Mouse (Mus musculus): ENCODE results near the gene Sgta. TPM values are rescaled to one million over a fixed set of nuclear protein-coding genes. Genes with fewer than 3 reads are reported as not detected.
A peak's percentile ranks its signal among the peaks of the same experiment; 100 is the strongest.

Sgta gene
- total and polyA plus RNA-seq, 2 experiments: 43.9 to 146 TPM

GRCm38 (mm10) chr10:81036988-81037580 lies 22.9 kb downstream of the Sgta start, which contains the start of gene Slc39a3:
Gene Slc39a3, minus strand, starts transcription at chr10:81037426.
- Histone ChIP-seq H3K9ac (ENCODE audit: low read depth, low read length) (peak within 1 kb of the TSS; percentile 93), H3K27me3 (ENCODE audit: control insufficient read depth, insufficient read depth, low read length) (no peaks in the 10 kb centered on the region), H3K36me3 (ENCODE audit: control insufficient read depth, insufficient read depth, low read length) (no peaks in the 10 kb centered on the region), H3K4me1 (ENCODE audit: control insufficient read depth, insufficient read depth, low read length) (no peaks in the 10 kb centered on the region), H3K4me3 (ENCODE audit: insufficient read depth, low read depth, low read length) (peak within 1 kb of the TSS; percentile 95), H3K27ac (replicated peaks; ENCODE audit: insufficient read depth, low read depth, low read length) (no peak within 1 kb of the TSS), H3K79me2 (ENCODE audit: control insufficient read depth, insufficient read depth, low read length) (no peaks in the 10 kb centered on the region)
- under 1% methylated on average over 35 of the region's 35 CpGs for WGBS
- 0 out of 2 replicates have a peak, but pooled peaks have one; percentile 25 for TF ChIP-seq POLR2A (IDR thresholded peaks at IDR 0.05; ENCODE audit: extremely low read depth, insufficient read depth, low read length)
- TF ChIP-seq CTCF (IDR thresholded peaks at IDR 0.05; ENCODE audit: low read depth, low read length): no peak
- DNase-seq (ENCODE audit: extremely low read depth, low read depth, low spot score): peak; percentile 94

- no peak for TF ChIP-seq POLR2A (IDR thresholded peaks at IDR 0.05; ENCODE audit: extremely low read depth, insufficient read depth, low read length)
- 0 out of 2 replicates have a peak, but pooled peaks have one; percentile 17 for TF ChIP-seq CTCF (IDR thresholded peaks at IDR 0.05; ENCODE audit: low read depth, low read length)
- Histone ChIP-seq H3K36me3 (ENCODE audit: control insufficient read depth, insufficient read depth, low read length) (no peaks in the 10 kb centered on the region), H3K4me3 (ENCODE audit: insufficient read depth, low read depth, low read length) (no peak overlapping the region), H3K9ac (ENCODE audit: low read depth, low read length) (no peak overlapping the region), H3K79me2 (ENCODE audit: control insufficient read depth, insufficient read depth, low read length) (no peaks in the 10 kb centered on the region), H3K27me3 (ENCODE audit: control insufficient read depth, insufficient read depth, low read length) (no peaks in the 10 kb centered on the region), H3K4me1 (ENCODE audit: control insufficient read depth, insufficient read depth, low read length) (no peaks in the 10 kb centered on the region), H3K27ac (replicated peaks; ENCODE audit: insufficient read depth, low read depth, low read length) (no peak overlapping the region)
- DNase-seq (ENCODE audit: extremely low read depth, low read depth, low spot score): no peak
- WGBS: 78% methylated on average over 7 of the region's 7 CpGs
These were observed 23.7 kb downstream of the Sgta start for GRCm38 (mm10) chr10:81036251-81036650.

GRCm38 (mm10) chr10:81033586-81033985 lies 26.4 kb downstream of the Sgta start:
- TF ChIP-seq CTCF (IDR thresholded peaks at IDR 0.05; ENCODE audit: low read depth, low read length): no peak
- TF ChIP-seq POLR2A (IDR thresholded peaks at IDR 0.05; ENCODE audit: extremely low read depth, insufficient read depth, low read length): no peak
- H3K27me3 ChIP-seq (ENCODE audit: control insufficient read depth, insufficient read depth, low read length): no peaks in the 10 kb centered on the region
- H3K4me3 ChIP-seq (ENCODE audit: insufficient read depth, low read depth, low read length): no peak overlapping the region
- H3K36me3 ChIP-seq (ENCODE audit: control insufficient read depth, insufficient read depth, low read length): no peaks in the 10 kb centered on the region
- no peak for DNase-seq (ENCODE audit: extremely low read depth, low read depth, low spot score)
- H3K9ac ChIP-seq (ENCODE audit: low read depth, low read length): no peak overlapping the region
- H3K27ac ChIP-seq (replicated peaks; ENCODE audit: insufficient read depth, low read depth, low read length): no peak overlapping the region
- H3K79me2 ChIP-seq (ENCODE audit: control insufficient read depth, insufficient read depth, low read length): no peaks in the 10 kb centered on the region
- H3K4me1 ChIP-seq (ENCODE audit: control insufficient read depth, insufficient read depth, low read length): no peaks in the 10 kb centered on the region
- 88% methylated on average over 10 of the region's 10 CpGs for WGBS

- Histone ChIP-seq H3K79me2 (ENCODE audit: control insufficient read depth, insufficient read depth, low read length) (no peaks in the 10 kb centered on the region), H3K4me3 (ENCODE audit: insufficient read depth, low read depth, low read length) (no peak overlapping the region), H3K4me1 (ENCODE audit: control insufficient read depth, insufficient read depth, low read length) (no peaks in the 10 kb centered on the region), H3K9ac (ENCODE audit: low read depth, low read length) (no peak overlapping the region), H3K27ac (replicated peaks; ENCODE audit: insufficient read depth, low read depth, low read length) (no peak overlapping the region), H3K27me3 (ENCODE audit: control insufficient read depth, insufficient read depth, low read length) (peaks cover 13% of the 10 kb centered on the region), H3K36me3 (ENCODE audit: control insufficient read depth, insufficient read depth, low read length) (no peaks in the 10 kb centered on the region)
- no peak for DNase-seq (ENCODE audit: extremely low read depth, low read depth, low spot score)
- no peak for TF ChIP-seq CTCF (IDR thresholded peaks at IDR 0.05; ENCODE audit: low read depth, low read length)
- no peak for TF ChIP-seq POLR2A (IDR thresholded peaks at IDR 0.05; ENCODE audit: extremely low read depth, insufficient read depth, low read length)
- 69% methylated on average over 10 of the region's 10 CpGs for WGBS
These were observed 30.9 kb downstream of the Sgta start for GRCm38 (mm10) chr10:81029031-81029430.

- Histone ChIP-seq H3K79me2 (ENCODE audit: control insufficient read depth, insufficient read depth, low read length) (no peaks in the 10 kb centered on the region), H3K9ac (ENCODE audit: low read depth, low read length) (no peak overlapping the region), H3K4me3 (ENCODE audit: insufficient read depth, low read depth, low read length) (no peak overlapping the region), H3K27me3 (ENCODE audit: control insufficient read depth, insufficient read depth, low read length) (peaks cover 13% of the 10 kb centered on the region), H3K4me1 (ENCODE audit: control insufficient read depth, insufficient read depth, low read length) (no peaks in the 10 kb centered on the region), H3K36me3 (ENCODE audit: control insufficient read depth, insufficient read depth, low read length) (no peaks in the 10 kb centered on the region), H3K27ac (replicated peaks; ENCODE audit: insufficient read depth, low read depth, low read length) (no peak overlapping the region)
- no peak for TF ChIP-seq CTCF (IDR thresholded peaks at IDR 0.05; ENCODE audit: low read depth, low read length)
- TF ChIP-seq POLR2A (IDR thresholded peaks at IDR 0.05; ENCODE audit: extremely low read depth, insufficient read depth, low read length): no peak
- DNase-seq (ENCODE audit: extremely low read depth, low read depth, low spot score): no peak
These were observed 31.8 kb downstream of the Sgta start for GRCm38 (mm10) chr10:81028219-81028618.

GRCm38 (mm10) chr10:81027331-81027730 lies 32.6 kb downstream of the Sgta start:
- WGBS: 59% methylated on average over 4 of the region's 4 CpGs
- Histone ChIP-seq H3K79me2 (ENCODE audit: control insufficient read depth, insufficient read depth, low read length) (no peaks in the 10 kb centered on the region), H3K9ac (ENCODE audit: low read depth, low read length) (no peak overlapping the region), H3K27me3 (ENCODE audit: control insufficient read depth, insufficient read depth, low read length) (peaks cover 17% of the 10 kb centered on the region), H3K36me3 (ENCODE audit: control insufficient read depth, insufficient read depth, low read length) (no peaks in the 10 kb centered on the region), H3K27ac (replicated peaks; ENCODE audit: insufficient read depth, low read depth, low read length) (no peak overlapping the region), H3K4me1 (ENCODE audit: control insufficient read depth, insufficient read depth, low read length) (no peaks in the 10 kb centered on the region), H3K4me3 (ENCODE audit: insufficient read depth, low read depth, low read length) (no peak overlapping the region)
- DNase-seq (ENCODE audit: extremely low read depth, low read depth, low spot score): no peak
- TF ChIP-seq POLR2A (IDR thresholded peaks at IDR 0.05; ENCODE audit: extremely low read depth, insufficient read depth, low read length) (no peak), CTCF (IDR thresholded peaks at IDR 0.05; ENCODE audit: low read depth, low read length) (no peak)
